Mouse (Mus musculus) gastrocnemius, adult 2 months (tissue): ENCODE measurements around the gene Phactr4. TPM values are rescaled to one million over a fixed set of nuclear protein-coding genes. Genes with fewer than 3 reads are reported as not detected.

Source experiments
- DNase-seq: peaks from one replicate; pipeline ENCODE4 v3.0.0; 2022
- H3K27ac ChIP-seq: fragments of 200-600 bp; 2 replicates; pipeline ENCODE4 v1.8.1; 2022; ENCODE audit warnings: mild to moderate bottlenecking
- H3K4me3 ChIP-seq: fragments of 200-600 bp; 2 replicates; pipeline ENCODE4 v1.8.1; 2022; ENCODE audit warnings: mild to moderate bottlenecking, moderate library complexity
- CTCF ChIP-seq: fragments of 200-600 bp; IDR thresholded peaks from 2 replicates; pipeline ENCODE4 v1.8.1; 2022; ENCODE audit warnings: antibody characterized with exemption, mild to moderate bottlenecking, moderate library complexity
- intact Hi-C: fragments of 180-260 bp; cut with DNase I; formaldehyde crosslinking; loops from one replicate; pipeline ENCODE4 v1.15.1; 2025
- total RNA-seq, 2 experiments: library from RNA; stranded (reverse); gene quantifications; 2 replicates each; pipeline ENCODE4 v1.2.3; 2021

Phactr4 gene
- total RNA-seq, 2 experiments from 2014 or later, result 14.6 to 15.6 TPM

DNA sequence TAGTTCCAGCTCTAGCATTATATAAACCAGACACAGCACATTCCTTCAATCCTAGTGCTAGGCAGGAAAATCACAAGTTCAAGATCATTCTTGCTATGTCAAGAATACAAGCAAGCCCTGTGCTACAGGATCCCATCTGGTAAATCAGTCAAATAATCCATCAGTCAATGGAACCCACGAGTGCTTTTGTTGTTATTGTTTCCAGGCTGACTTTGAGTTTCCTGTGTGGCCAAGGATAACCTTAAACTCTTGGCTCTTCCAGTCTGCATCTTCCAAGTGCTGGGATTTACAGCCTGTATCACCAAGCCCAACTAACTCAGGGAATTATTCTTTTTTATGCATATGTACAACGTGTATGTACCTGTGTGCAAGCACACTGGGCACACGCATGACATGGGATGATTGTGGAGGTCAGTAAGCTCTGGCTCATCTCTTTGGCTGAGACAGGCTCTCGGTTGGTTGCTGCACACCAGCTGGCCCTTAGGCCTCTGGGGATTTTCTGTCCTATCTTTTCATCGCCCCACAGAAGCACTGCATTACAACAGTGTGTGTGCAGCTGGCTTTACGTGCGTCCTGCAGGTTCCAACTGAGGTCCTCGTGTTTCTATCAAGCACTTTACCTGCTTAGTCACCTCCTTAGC lies 36.4 kb downstream of the Phactr4 start:
- intact Hi-C loops, result no loop called here
- TF ChIP-seq CTCF, result no peak
- Histone ChIP-seq H3K4me3 (peak overlapping the region; percentile 38), H3K27ac (peak overlapping the region; percentile 74)
- no peak for DNase-seq

DNA sequence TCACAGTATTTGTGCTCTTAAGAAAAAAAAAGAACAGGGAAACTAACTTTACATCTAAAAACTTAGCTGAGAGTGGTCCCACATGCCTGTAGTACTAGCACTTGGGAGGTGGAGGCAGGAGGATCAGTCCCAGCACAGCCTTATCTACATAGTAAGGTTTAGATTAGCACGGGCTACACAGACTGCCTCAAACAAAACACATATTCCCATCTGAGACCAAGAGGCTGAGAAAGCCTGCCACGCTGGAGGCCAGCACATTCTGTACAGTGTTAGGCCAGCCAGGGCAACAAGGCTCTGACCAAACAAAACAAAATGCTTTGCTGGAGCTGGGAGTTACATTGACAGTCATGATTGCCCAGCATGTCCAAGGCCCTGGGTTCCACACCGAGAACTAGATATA lies 38.8 kb downstream of the Phactr4 start:
- TF ChIP-seq CTCF, result no peak
- Histone ChIP-seq H3K27ac (0 out of 2 replicates have a peak overlapping the region, but pooled peaks have one; percentile 32), H3K4me3 (no peak overlapping the region)
- DNase-seq, result no peak
- intact Hi-C loops, result no loop called here

DNA sequence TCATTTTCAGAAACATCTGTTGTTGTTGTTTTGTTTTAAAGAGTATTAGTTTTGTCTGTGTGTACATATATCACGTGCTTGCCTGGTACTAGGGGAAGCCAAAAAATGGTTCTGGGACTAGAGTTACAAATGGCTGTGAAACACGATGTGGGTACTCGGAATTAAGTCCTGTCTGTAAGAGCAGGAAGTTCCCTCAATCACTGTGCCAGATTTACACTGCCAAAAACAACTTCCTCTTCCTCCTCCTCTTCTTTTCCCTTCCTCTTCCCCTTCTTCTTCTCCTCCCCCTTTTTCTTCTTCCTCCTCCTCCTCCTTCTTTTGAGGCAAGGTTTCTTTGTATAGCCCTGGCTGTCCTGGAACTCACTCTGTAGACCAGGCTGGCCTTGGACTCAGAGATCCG lies 40.0 kb downstream of the Phactr4 start:
- intact Hi-C loops, result no loop called here
- no peak for DNase-seq
- no peak overlapping the region for H3K27ac ChIP-seq
- H3K4me3 ChIP-seq, result no peak overlapping the region
- TF ChIP-seq CTCF, result no peak

DNA sequence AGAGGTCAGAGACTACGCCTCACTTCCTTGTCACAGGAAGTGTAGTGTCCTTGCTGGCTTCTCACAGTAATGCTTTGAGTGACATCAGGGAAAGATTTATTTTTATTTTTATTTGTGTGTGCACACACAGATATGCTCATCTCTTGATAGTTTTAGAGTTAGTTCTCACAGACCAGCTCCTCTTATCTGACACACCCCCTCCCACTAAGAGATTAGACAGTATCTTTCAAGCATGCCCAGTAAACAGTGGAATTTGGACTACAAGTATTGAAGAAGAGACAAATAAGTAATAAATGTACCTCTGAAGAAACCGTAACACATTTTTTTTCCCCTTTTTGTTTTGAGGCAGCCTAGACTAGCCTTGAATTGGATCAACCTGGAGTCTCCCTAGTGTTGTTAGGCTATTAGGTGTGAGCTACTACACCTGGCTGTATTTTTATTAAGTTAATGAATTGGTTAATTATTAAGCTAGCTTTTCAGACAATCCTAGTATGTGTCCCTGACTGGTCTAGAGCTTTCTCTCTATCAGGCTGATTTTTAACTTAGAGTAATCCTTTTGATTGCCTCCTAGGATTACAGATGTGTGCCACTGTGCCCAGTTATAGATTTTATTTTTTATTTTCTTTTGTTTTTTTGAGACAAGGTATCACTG lies 41.2 kb downstream of the Phactr4 start:
- H3K4me3 ChIP-seq, result no peak overlapping the region
- DNase-seq, result no peak
- no peak for TF ChIP-seq CTCF
- no peak overlapping the region for H3K27ac ChIP-seq
- intact Hi-C loops, result no loop called here

DNA sequence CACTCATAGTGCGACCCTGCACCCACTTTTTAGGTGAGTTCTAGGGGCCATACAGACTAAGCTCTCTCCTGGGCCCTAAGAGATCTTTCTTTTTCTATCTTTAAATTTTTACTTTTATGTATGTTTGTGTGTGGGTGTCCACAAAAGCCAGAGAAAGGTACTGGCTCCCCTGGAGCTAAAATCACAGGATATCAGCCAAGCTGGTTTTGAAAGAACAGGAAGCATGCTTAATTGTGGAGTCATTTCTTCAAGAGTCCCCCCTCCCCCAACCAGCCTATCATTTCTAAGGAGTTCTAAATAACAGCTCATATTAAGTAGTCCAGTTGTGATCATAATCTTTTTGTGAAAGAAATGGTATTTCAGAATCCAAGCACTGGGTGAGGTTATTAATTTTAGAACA lies 48.5 kb downstream of the Phactr4 start:
- no peak for DNase-seq
- no peak overlapping the region for H3K4me3 ChIP-seq
- H3K27ac ChIP-seq, result no peak overlapping the region
- intact Hi-C loops, result no loop called here
- no peak for TF ChIP-seq CTCF

DNA sequence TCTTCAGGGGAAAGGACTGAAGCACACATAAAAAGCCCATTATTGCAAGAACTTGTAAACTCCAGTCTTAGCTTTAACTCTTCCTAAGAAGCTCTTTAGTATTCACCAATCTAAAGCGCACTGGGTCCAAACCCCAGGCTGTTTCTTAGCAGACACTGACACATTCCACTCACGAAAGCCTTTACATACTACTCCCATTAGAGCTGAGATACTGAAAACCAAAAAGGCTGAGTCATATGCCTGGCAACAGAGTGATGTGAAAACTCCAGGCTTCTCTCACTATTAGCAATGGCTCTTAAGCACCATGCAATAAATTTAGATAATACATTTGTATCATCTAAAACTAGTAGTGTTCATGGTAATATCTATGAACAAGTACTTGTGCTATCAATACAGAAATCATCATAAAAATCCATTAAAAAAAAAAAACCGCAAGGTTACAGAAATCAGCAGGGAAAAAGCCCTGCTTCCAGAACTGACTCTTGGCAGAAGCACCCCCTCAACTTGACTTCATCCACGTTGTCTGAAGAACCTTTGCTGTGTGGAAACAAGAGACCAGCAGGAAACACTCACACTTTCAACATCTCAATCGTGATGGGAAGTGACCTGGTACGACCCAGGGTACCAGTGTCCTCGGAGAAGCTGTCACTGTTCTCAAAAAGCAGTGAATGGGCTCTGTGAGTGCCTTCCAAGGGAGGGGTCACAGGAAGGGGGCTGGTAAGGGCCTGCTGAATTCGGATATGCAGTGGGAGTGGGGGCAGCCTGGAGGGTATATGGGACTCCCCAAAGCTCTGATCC lies 52.1 kb downstream of the Phactr4 start:
- no peak for TF ChIP-seq CTCF
- intact Hi-C loops, result loop anchor here (5.0 kb wide), 1 partner anchor 37 kb away; no protein-coding TSS in a partner anchor

DNA sequence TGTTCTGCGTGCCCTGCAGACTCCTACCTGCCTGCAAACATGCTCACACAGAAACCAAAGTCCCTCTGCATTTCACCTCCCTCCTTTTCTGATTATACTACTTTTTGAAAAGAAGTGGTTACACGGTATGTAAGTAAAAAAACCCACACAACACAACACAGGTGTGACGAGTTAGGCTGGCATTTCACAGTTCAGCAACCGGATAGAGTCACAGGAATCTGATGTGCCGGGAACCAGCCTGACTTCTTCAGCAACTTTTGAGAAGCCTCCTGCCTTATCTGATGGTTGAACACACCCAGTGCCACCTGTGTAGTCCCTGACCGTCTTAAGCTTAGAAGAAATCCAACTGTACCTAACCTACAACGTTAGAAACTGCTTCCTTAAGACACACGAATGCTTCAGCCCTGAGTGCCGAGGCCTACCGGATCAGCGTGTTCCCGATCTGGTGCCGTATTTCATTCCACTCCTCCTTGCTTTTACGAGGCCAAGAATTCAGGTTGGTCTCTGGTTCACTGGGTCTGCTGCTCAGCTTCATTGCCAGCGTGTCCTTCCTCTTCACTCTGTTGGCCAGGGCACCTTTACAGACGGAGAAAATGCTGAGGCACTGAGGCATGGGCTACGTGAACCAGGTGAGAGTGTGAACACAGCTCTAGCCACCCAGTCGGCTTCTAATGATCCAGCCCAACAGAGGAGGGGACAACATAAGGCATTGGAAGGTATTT lies 54.6 kb downstream of the Phactr4 start:
- Histone ChIP-seq H3K27ac (peak overlapping the region; percentile 61), H3K4me3 (no peak overlapping the region)
- no peak for TF ChIP-seq CTCF
- intact Hi-C loops, result loop anchor here (5.0 kb wide), 1 partner anchor 40 kb away; no protein-coding TSS in a partner anchor
- DNase-seq, result peak; percentile 58

More for the DNA sequence above, 52.1 kb downstream of the Phactr4 start:
- H3K4me3 ChIP-seq, result no peak overlapping the region
- no peak for DNase-seq
- H3K27ac ChIP-seq, result no peak overlapping the region

DNA sequence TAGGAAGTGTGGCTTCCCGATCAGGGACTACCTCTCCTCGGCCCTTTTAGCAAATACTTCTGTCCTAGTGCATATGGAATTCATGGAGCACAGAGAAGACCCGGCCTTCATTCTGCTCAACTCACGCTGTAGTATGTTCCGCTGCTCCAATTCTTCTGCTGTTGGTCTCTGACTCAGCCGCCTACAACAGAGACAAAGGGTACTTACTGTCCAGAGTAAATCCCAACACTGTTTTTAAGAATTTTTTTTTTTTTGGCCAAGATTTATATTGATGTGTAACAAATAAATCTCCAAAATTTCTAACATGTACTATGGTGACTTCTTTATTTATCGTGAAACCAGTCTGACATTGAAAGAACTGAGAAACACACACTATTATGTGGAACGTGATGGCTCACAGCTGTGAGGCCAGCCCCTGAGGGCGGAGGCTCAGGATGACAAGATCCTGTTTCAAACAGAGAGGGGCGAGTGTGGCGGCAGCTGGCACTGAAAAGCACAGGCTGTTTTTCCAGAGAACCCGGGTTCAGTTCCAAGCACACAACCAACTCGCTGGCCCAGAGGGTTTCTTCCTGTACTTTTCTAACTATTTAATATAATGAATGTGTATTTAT lies 56.7 kb downstream of the Phactr4 start:
- DNase-seq, result no peak
- no peak for TF ChIP-seq CTCF
- H3K4me3 ChIP-seq, result no peak overlapping the region
- intact Hi-C loops, result loop anchor here (5.0 kb wide), 1 partner anchor 42 kb away; no protein-coding TSS in a partner anchor
- peak overlapping the region; percentile 31 for H3K27ac ChIP-seq

DNA sequence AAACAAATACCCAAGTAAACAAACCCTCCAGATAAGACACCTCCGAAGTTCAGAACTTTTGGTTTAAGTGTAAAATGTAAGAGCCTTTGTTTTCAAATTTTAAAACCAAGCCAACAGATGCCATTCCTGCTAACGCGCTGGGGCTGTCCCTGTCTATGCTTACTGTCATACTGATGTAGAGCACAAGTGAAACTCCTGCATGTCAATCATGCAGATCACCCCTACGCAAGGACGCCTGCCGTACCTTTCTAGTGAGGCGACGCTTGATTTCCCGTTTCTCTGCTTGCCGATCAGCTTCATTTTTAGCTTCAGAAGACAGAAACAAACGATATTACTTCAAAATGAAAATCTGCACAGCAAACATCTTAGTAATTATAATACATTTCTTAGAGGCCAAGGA lies 58.8 kb downstream of the Phactr4 start:
- DNase-seq, result no peak
- Histone ChIP-seq H3K27ac (no peak overlapping the region), H3K4me3 (no peak overlapping the region)
- no peak for TF ChIP-seq CTCF
- intact Hi-C loops, result no loop called here

DNA sequence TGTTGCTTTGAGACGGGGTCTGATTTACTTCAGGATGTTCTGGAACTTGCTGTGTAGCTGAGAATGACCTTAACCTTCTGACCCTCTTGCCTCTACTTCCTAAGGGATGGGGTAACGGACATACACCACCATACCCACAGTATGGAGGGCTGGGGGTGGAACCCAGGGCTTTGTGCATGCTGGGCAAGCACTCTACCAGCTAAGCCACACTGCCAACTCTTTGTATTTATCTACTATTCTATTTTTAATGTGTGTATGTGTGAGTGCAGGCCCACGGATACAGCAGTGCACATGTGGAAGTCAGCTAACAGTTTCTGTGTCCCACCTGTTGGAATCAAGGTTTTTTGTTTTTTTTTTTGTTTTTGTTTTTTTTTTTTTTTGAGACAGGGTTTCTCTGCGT lies 62.8 kb downstream of the Phactr4 start:
- DNase-seq, result no peak
- H3K27ac ChIP-seq, result peak overlapping the region; percentile 53
- H3K4me3 ChIP-seq, result no peak overlapping the region
- TF ChIP-seq CTCF, result no peak
- intact Hi-C loops, result no loop called here

DNA sequence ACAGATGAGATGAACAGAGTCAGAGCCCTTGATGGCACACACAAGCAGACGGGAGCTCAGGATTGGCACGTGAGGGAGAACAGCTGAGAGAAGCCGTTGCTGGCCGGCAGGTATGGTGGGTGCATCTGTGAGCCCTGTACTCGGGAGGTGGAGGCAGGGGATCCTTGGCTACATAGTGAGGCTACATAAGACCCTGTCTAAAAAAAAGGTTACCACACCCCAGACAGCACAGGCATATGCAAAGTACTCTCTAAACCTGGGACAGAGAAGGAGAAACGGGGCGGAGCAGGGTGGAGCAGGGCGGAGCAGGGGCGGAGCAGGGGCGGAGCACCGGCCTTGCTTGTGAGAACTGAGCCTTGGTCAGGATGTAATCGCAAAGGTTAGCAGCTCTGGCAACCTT lies 66.1 kb downstream of the Phactr4 start:
- no peak for TF ChIP-seq CTCF
- intact Hi-C loops, result no loop called here
- Histone ChIP-seq H3K4me3 (peak overlapping the region; percentile 58), H3K27ac (peak overlapping the region; percentile 70)
- peak; percentile 55 for DNase-seq

DNA sequence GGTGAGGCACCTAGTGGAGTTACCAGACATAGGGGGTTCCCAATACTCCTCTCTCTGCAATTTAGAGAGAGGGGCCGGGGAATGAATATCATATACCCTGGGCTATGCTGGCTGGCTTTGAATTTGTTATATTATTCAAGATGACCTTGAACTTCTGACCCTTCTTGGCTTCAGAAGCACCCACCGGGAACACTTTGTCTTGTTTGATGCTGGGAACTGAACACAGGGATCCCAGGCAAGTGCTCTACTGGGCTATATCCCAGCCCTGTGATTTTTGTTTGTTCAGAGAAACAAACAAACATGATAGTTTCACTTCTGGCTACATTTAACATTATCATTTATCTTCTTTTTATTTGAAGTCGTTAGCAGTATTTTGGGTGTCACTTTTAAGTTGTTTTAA lies 66.9 kb downstream of the Phactr4 start:
- H3K4me3 ChIP-seq, result no peak overlapping the region
- peak overlapping the region; percentile 70; the same call in 1 of the 2 replicates for H3K27ac ChIP-seq
- DNase-seq, result no peak
- intact Hi-C loops, result no loop called here
- no peak for TF ChIP-seq CTCF
